Mouse (Mus musculus) cerebellum, adult 11 months (tissue): ENCODE data around the gene Gm11060.
A peak's percentile ranks its signal among the peaks of the same experiment; 100 is the strongest.

Experiments
- DNase-seq: peaks from one replicate; pipeline ENCODE4 v3.0.0; 2022

Gm11060 gene

DNA sequence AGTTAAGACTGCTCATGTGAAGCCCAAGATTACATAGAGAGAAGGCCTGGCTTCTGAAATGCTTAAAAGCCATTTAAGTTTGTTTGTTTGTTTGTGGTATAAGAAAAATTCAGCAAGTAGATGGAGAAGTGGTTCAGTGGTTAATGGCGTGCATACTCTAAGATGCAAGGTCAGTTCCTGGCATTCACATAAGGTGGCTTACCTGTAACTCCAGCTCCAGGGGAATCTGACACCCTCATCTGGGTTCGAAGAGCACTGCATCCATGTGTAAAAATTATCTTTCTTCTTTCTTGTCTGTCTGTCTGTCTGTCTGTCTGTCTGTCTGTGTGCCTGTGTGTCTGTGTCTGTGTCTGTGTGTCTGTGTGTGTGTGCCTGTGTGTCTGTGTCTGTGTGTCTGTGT lies at the start of gene Gm11060:
TSS of gene Gm11060 (plus strand) at position 301 of the 400 bp plus-strand sequence.
- no peak for DNase-seq

DNA sequence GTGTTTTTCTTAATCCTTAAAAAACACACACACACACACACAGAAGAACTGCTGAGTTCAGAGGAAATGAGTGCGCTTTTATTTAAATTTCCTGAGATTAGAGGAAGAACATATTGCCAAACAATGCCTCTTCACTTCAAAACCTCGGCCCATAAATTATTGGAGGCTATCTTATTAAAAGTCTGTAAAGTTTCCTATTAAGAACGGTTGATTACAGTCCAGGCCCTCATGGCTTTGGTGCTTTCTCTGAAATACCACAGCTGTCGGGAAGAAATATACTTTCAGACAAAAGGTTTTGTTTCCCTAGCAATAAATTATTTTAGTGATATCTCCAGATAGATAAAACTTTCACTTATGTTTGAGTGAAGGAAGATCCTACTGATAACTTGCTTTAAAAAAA lies 48.7 kb upstream of the Gm11060 start:
- DNase-seq: no peak

- no peak for DNase-seq
These were observed 43.5 kb upstream of the Gm11060 start for GRCm38 (mm10) chr2:105048301-105048700.

DNA sequence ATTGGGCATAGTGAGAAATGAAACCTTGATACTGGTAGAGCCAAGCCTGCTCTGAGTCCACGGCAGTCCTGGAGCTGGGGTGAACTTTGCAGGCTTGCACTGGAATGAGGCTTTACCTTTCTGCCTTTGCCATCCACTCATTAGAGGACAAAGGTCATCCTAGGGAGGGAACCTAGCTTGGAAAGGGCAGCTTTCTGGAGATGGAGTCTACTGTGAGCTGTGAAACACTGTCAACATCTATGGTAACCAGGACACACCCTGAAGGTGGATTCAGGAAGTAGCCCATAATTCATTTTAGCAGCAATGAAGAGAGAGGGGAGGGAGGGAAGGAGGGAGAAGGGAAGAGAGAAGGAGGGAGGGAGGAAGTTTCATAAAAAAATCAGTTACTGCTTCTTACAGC lies 36.3 kb upstream of the Gm11060 start:
- no peak for DNase-seq

DNA sequence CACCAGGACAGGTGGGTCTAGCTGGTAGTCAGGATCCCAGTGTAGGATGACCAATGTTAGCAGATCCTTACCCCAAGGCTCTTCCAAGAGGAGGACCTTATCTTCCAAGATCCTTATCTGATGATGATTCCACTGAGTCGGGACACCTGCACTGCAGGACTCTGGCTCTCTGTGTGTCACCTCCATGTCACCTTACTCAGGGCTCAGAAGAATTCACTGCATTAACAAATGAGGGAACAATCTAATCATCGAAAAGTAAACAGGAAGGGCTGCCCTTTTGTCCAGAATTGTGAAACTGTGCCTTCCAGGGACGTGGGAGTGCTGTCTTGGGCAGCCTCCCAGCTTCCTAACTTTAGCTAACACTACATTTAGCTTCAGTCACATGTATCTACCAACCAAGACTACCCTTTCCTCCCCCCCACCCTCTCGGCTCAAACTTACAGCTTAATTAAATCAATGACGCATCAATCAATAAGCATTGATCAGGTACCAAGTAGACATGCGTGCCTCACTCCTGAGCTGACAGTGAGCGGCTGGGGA lies 33.2 kb upstream of the Gm11060 start:
- DNase-seq: no peak

DNA sequence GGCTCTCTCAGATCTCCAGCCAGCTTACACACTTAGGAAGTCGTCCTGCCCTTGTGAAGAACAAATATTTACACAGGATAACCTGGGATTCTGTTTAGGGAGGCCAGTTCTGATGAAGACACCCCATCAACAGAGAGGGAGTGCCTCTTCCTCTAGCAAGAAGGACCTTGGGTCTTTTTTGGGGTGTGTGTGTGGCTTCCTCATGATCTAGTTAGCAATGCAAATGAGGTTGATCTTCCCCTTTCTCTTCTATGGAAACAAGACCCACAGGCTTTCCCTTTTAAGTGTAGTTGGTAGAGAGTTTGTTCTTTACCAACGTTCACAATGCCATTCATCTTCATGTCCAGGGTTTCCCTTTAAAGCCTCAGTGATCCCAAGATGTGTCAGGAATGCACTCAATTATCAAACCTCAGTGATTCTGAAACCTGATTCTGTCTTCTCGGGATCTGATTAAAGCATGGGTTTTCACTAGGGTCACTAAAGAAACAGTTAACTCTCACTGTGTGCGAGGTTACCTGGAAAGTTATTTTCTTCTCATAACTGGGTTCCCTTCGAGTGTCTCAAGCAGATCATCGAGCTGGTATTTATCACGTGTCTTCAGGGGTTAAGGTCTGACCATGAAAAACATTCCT lies 29.0 kb upstream of the Gm11060 start:
- no peak for DNase-seq

- DNase-seq: no peak
These were observed 19.3 kb upstream of the Gm11060 start for GRCm38 (mm10) chr2:105072496-105072895.

DNA sequence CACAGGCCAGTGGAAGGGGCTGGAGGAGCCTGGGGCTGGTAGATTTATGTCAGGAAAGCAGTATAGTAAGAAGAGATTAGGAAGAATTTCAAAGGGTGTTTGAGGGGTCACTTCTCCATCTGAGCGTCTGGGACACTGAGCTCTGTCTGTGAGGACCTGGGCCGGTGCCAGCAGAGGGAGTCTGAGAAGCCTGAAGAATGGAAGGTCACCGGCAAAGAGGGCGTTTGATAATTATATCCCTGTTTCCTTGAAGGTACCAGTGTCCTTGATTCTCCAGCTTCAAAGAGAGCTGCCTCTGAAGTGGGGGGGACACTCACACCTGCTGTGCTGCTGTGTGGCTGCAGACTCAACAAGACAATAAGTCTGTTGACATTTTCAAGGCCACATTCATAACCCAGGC lies 17.6 kb upstream of the Gm11060 start:
- no peak for DNase-seq

GRCm38 (mm10) chr2:105075809-105076208 lies 16.0 kb upstream of the Gm11060 start:
- DNase-seq: no peak

DNA sequence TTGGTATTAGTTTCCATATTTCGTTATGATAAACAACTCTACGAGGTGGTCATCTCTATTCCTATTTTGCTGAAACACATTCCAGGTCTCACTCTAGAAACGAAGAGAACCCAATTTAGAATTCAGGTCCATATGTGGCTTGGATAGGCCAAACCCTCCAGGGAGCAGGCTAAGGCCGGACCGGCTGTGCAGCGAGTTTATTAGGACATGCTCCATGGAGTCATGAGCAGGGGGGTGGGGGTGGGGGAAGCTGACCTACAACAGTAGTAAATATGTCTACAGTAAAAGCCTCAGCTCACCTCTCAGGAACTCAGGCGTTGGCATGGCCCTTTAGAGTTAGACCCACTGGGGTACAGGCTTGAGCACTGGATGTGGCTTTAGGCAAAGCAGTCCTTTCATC lies 14.7 kb upstream of the Gm11060 start:
- no peak for DNase-seq

DNA sequence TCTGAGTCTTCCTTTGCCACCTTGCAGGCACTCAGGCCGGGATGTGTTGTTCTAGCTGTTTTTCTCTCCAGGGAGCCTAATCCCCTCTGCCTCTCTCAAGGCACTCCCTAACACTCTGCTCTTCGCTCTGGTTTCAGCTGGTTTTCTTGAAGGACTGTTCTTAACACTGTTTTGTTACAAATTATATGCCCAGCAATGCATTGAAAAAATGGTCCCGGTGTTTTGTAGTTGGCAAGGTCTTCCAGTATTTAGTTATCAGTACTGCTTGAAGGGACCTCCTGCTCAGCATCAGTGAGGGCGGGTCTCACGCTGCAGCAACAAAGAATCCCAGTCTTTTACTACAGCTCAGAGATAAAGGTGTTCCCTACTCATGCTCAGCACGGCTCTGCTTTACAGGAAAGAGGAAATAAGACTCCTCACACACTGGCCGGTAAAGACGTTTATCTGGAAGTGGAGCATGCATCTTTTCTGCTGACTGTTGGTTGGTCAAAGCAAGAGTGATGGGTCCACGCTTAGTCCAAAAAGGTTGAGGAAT lies 9.5 kb upstream of the Gm11060 start:
- DNase-seq: no peak

GRCm38 (mm10) chr2:105084035-105084434 lies 7.8 kb upstream of the Gm11060 start:
- no peak for DNase-seq

DNA sequence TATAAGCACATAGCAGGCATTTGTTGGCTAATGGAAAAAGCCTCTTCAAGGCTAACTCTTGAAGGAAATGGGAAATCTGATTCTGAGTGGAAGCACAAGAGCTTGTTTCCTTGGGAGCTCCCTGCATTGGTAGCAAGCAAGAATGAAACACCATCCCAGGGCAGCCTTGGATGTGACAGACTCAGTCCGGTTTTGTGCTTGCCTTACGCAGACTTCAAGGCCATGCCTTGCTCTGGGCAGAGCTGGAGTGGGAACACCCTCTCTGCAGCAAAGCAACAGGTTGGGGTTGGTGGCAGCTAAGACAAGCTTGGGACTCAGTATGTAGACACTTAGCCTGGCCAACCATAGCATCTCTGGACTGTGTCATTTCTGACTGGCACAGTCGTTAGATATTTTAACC lies 5.7 kb upstream of the Gm11060 start:
- no peak for DNase-seq

DNA sequence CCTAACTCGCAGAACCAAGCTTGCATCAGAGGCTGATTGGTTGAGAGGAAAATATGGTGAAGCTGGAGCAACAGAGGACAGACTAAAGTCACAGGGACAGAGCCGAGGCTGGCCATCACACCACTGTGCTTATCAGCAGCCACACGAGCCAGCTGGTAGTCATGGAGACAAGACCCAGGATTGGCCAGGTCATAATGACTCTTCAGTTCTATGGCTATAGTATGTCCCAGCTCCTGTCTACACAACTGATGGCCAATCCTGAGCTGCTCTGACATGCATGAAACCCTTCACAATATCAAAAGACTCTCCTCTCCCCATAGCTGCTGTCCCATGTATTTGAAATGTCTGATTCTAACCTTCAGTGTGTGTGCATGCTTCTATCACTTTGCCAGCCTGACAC lies 3.8 kb upstream of the Gm11060 start:
- no peak for DNase-seq

GRCm38 (mm10) chr2:105089083-105089482 lies 2.7 kb upstream of the Gm11060 start:
- no peak for DNase-seq

GRCm38 (mm10) chr2:105089581-105090508 lies 2.0 kb upstream of the Gm11060 start:
- no peak for DNase-seq

- no peak for DNase-seq
These were observed 827 bp upstream of the Gm11060 start for GRCm38 (mm10) chr2:105090991-105091390.

DNA sequence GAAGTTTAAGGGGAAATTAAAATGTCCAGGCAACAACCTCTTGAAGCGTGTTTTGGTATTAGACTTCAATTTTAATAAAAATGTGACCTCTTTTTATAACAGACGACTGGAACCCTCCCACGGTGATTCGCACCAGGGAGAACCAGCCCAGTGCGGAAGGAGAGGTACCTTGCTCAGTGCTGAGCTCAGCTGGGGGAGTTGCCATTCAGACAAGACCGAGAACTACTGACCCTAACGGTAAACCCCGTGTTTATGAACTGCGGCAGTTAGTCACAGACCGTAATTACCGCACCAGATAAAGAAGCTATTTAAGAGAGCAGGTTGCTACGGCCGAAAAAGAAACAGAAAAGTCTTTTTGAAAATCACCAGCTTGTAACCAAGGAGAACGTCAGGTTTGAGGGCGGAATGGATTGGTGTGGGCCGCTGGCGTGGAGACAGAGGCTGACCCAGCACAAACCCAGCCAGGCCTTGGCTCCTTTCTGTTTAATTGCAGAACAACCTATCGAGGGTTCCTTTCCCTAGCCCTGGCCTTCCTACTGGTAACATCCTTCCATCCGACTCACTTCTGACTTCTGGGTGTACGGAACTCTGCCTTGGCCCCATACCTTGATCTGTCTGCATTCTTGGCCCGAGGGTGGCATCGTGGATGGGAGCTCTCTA lies 5.6 kb downstream of the Gm11060 start:
- DNase-seq: no peak

DNA sequence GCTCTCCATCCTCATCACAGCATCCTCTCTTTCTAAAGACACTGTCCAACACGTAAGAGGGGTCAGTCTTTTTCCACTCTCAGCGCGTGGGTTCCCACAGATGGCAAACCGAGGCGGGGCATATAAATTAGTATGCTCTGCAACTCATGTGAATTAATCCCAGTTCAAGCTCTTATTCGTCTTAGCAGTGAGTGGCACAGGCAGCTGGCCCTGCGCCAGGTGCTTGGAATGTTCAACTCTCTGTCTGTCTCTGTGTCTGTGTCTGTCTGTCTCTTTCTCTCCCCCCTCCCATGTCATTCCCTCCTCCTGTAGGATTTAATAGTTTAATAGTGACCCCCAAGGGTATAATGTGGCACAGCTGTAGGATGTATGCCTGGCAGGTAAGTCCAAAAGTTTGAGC lies 7.6 kb downstream of the Gm11060 start:
- no peak for DNase-seq

GRCm38 (mm10) chr2:105100541-105100940 lies 8.7 kb downstream of the Gm11060 start:
- DNase-seq: no peak

DNA sequence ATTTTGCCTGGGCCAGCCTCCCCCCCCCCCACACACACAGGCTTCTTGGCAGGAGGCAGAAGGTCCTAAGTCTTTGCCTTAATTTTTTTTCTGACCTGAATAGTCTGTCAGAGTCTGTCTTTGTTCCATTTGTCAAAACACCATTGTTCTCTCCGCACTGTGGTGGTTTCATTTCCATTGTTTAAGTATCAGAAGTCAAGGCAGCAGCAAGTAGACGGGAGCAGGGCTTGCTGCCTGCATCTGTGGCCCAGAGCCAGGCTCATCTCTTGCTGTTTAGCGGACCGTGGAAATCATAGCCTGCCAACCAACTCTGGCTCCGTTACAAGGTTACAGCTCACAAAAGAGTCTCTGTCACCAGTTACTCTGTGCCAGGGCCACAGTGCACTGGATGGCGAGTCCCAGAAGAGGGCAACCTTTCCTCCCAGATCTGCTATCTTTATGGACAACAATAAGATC lies 16.9 kb downstream of the Gm11060 start:
- peak; percentile 83 for DNase-seq

GRCm38 (mm10) chr2:105114074-105114473 lies 22.3 kb downstream of the Gm11060 start:
- DNase-seq: no peak

GRCm38 (mm10) chr2:105117669-105118068 lies 25.9 kb downstream of the Gm11060 start:
- no peak for DNase-seq
